8 mouse cellular contexts compared by ENCODE assay signal in the genomic region with DNA sequence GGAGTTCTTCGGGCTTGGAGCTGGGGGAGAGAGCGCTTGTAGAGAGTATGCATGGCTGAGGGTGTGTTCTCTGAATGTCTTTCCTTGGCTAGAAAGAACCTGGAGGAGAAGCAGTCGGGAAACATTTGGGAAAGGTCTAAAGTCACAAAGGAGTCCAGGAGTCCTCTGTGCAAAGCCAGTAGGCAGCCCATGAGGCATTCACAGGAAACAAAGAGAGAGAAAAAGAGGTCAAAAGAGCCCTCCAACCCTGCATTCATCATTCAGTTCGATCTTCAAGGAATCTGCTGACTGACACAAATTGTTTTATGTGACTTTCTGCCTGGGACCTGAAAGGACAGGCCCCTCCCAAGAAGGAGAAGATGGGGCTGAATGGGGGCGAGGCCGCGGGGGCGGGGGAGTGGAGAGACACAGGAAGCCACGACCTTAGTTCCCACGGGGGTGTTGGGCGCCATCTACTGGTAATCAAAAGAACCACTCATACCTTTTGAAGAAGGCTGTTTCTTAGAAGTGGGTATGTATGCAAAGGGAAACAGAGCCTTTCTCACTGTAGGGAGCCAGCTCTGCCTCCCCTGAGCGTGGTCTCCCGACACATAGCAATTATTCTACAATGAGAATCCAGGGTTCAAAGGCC.
DNase-seq lines count a peak whose midpoint lies in the region; ATAC-seq and TF ChIP-seq lines count a peak whose summit lies in the region.

No protein-coding gene starts in this region.

- H3K9ac ChIP-seq in heart, embryonic 14.5 days (ENCODE audit: low read length) = no peak overlapping the region
- H3K9ac ChIP-seq in lung, embryonic 14.5 days = no peak overlapping the region

- H3K27ac ChIP-seq in bone marrow, adult 2 months (ENCODE audit: control insufficient read depth, insufficient read depth, low read depth, low read length, poor library complexity) = no peak overlapping the region
- H3K27ac ChIP-seq in forebrain, embryonic 10.5 days = peak overlapping the region; percentile 72
- H3K27ac ChIP-seq in heart, embryonic 14.5 days (replicated peaks in 1 of 2; ENCODE audit: control insufficient read depth in 1 of 2, insufficient read depth in 1 of 2, low read depth in 2 of 2, low read length in 2 of 2) = no peak overlapping the region
- H3K27ac ChIP-seq in lung, embryonic 14.5 days (ENCODE audit: low read depth) = no peak overlapping the region
- H3K27ac ChIP-seq in olfactory bulb, adult 2 months (ENCODE audit: insufficient read depth, low read depth, low read length) = no peak overlapping the region

- ATAC-seq in CD4-positive, CD25-positive, alpha-beta regulatory T cell, adult 4 months = peak; percentile 98
- ATAC-seq in heart, embryonic 14.5 days (ENCODE audit: insufficient number of reproducible peaks, insufficient read depth, low FRiP score, low read depth) = no peak; the same call in 1 of the 2 replicates
- ATAC-seq in lung, embryonic 14.5 days (ENCODE audit: insufficient read depth) = peak; percentile 70

- 20% methylated on average over 13 of the region's 13 CpGs for WGBS in bone marrow, adult 2 months
- 11% methylated on average over 13 of the region's 13 CpGs for WGBS in forebrain, embryonic 10.5 days
- WGBS in heart, embryonic 14.5 days = 19% methylated on average over 13 of the region's 13 CpGs
- WGBS in lung, embryonic 14.5 days = 18% methylated on average over 13 of the region's 13 CpGs
- 15% methylated on average over 13 of the region's 13 CpGs for WGBS in olfactory bulb, adult 2 months

- H3K4me3 ChIP-seq in bone marrow, adult 2 months (replicated peaks; ENCODE audit: control insufficient read depth, low read depth, low read length) = no peak overlapping the region
- H3K4me3 ChIP-seq in forebrain, embryonic 10.5 days = peak overlapping the region; percentile 27; the same call in 1 of the 2 replicates
- no peak overlapping the region for H3K4me3 ChIP-seq in heart, embryonic 14.5 days (ENCODE audit: control insufficient read depth in 1 of 2, insufficient read depth in 1 of 2, low read depth in 1 of 2, low read length in 2 of 2)
- H3K4me3 ChIP-seq in lung, embryonic 14.5 days (ENCODE audit: low read depth, low read length) = no peak overlapping the region
- no peak overlapping the region for H3K4me3 ChIP-seq in olfactory bulb, adult 2 months (ENCODE audit: insufficient read depth, low read depth, low read length)

- H3K36me3 ChIP-seq in forebrain, embryonic 10.5 days (replicated peaks) = no peaks in the 10 kb centered on the region
- no peaks in the 10 kb centered on the region for H3K36me3 ChIP-seq in heart, embryonic 14.5 days (ENCODE audit: control insufficient read depth, insufficient read depth, low read length)
- H3K36me3 ChIP-seq in lung, embryonic 14.5 days (ENCODE audit: insufficient read depth) = no peaks in the 10 kb centered on the region

- peak; percentile 67 for TF ChIP-seq CTCF in bone marrow, adult 2 months (IDR thresholded peaks at IDR 0.05; ENCODE audit: control insufficient read depth, insufficient read depth, low read length)
- peak; percentile 81 for TF ChIP-seq CTCF in lung, embryonic 14.5 days (IDR thresholded peaks at IDR 0.05; ENCODE audit: low read depth)
- peak; percentile 57; the same call in 1 of the 2 replicates for TF ChIP-seq CTCF in olfactory bulb, adult 2 months (IDR thresholded peaks at IDR 0.05; ENCODE audit: insufficient read depth, low read depth, low read length)

- H3K9me3 ChIP-seq in forebrain, embryonic 10.5 days = no peaks in the 10 kb centered on the region
- H3K9me3 ChIP-seq in heart, embryonic 14.5 days (ENCODE audit: control insufficient read depth, low read length) = no peaks in the 10 kb centered on the region
- no peaks in the 10 kb centered on the region for H3K9me3 ChIP-seq in lung, embryonic 14.5 days (ENCODE audit: low read depth, low read length)

- H3K4me1 ChIP-seq in bone marrow, adult 2 months (ENCODE audit: control insufficient read depth, insufficient read depth, low read length) = no peaks in the 10 kb centered on the region; the same call in none of the 2 replicates
- peaks cover 23% of the 10 kb centered on the region for H3K4me1 ChIP-seq in forebrain, embryonic 10.5 days
- peaks cover 3 to 5% of the 10 kb centered on the region in 2 experiments; a peak in 1 of 4 replicates for H3K4me1 ChIP-seq in heart, embryonic 14.5 days (ENCODE audit: control insufficient read depth in 2 of 2, insufficient read depth in 2 of 2, low read length in 2 of 2)
- H3K4me1 ChIP-seq in lung, embryonic 14.5 days (ENCODE audit: insufficient read depth) = no peaks in the 10 kb centered on the region
- no peaks in the 10 kb centered on the region for H3K4me1 ChIP-seq in olfactory bulb, adult 2 months (ENCODE audit: control insufficient read depth, insufficient read depth, low read length)

- TF ChIP-seq POLR2A in bone marrow, adult 2 months (IDR thresholded peaks at IDR 0.05; ENCODE audit: borderline replicate concordance, control insufficient read depth, low read depth, low read length) = no peak
- no peak for TF ChIP-seq POLR2A in olfactory bulb, adult 2 months (IDR thresholded peaks at IDR 0.05; ENCODE audit: insufficient read depth, low read depth, low read length)

- H3K4me2 ChIP-seq in heart, embryonic 14.5 days (ENCODE audit: low read length) = peak overlapping the region; percentile 27
- H3K4me2 ChIP-seq in lung, embryonic 14.5 days = peak overlapping the region; percentile 40

- peaks cover 13% of the 10 kb centered on the region for H3K27me3 ChIP-seq in forebrain, embryonic 10.5 days (ENCODE audit: poor library complexity, severe bottlenecking)
- H3K27me3 ChIP-seq in heart, embryonic 14.5 days (ENCODE audit: control insufficient read depth, insufficient read depth, low read length) = no peaks in the 10 kb centered on the region
- H3K27me3 ChIP-seq in lung, embryonic 14.5 days (ENCODE audit: insufficient read depth, low read length) = no peaks in the 10 kb centered on the region

- peak; percentile 77 for DNase-seq in forebrain, embryonic 10.5 days (ENCODE audit: extremely low spot score, low spot score)
- peak; percentile 80 for DNase-seq in kidney, postnatal 10 days
- DNase-seq in lung, embryonic 14.5 days = peak; percentile 82
- DNase-seq in thymus, postnatal 0 days (ENCODE audit: low spot score) = peak; percentile 86
